Mouse (Mus musculus): Measurements from ENCODE around the gene Frzb.
"Not testable (repeated sequence)": the region's sequence is repeated elsewhere in the genome, so short reads cannot be mapped to it uniquely, and the experiment has no call there.

Gene Frzb

DNA sequence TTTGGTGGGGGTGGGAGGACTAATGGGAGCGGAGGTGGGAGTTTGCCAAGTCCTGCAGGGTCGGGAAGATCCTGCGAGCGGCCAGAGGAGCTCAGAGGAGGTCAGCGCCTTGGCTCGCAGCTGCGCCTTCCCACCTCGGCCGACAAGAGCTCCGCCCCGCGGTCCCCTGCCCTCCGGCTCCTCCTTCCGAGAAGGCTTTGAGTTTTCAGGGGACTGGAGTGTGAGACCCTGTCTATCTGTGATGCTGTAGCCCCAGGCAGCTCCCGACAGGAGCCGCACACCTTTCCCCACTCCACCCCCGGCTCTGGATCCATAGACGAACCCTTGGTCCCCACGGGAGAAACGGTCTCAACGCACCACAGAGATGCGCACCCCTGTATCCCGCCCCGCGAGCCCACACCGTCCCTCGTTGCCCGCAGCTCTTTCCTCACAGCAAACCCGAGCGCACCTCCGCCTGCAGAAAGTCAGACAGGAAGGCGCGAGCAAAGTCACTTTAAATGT lies at the start of gene Frzb:
Gene Frzb, minus strand, starts transcription at position 335 of the 501 bp plus-strand sequence.
- no peak for DNase-seq (ENCODE audit: low read depth in 1 of 2, low spot score in 2 of 2)

- DNase-seq (ENCODE audit: low read depth in 1 of 2, low spot score in 2 of 2): not testable (repeated sequence)
Observed at GRCm38 (mm10) chr2:80495304-80495703, 47.9 kb upstream of the Frzb start.

- DNase-seq (ENCODE audit: low read depth in 1 of 2, low spot score in 2 of 2): no peak
Observed at GRCm38 (mm10) chr2:80486851-80487250, 39.4 kb upstream of the Frzb start.

DNA sequence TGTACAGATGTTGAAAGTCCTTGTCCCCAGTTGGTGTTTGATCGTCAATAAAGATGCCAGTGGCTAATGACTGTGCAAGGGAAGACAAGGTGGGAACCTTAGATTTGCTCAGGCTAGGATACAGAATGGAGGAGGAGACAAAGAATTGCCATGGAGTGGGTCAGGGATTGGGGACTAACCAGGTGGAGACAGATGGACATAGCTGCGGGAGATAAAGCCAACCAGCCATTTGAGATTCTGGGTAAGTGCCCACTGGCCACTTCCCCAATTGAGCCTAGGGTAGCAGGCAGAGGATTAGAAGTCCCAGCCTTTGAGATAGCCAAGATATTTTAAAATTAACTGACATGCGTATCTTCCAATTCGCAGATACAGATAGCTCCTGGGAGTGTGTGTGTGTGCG lies 37.5 kb upstream of the Frzb start:
- DNase-seq (ENCODE audit: low read depth in 1 of 2, low spot score in 2 of 2): no peak

GRCm38 (mm10) chr2:80475831-80476230 lies 28.4 kb upstream of the Frzb start:
- DNase-seq (ENCODE audit: low read depth in 1 of 2, low spot score in 2 of 2): no peak

DNA sequence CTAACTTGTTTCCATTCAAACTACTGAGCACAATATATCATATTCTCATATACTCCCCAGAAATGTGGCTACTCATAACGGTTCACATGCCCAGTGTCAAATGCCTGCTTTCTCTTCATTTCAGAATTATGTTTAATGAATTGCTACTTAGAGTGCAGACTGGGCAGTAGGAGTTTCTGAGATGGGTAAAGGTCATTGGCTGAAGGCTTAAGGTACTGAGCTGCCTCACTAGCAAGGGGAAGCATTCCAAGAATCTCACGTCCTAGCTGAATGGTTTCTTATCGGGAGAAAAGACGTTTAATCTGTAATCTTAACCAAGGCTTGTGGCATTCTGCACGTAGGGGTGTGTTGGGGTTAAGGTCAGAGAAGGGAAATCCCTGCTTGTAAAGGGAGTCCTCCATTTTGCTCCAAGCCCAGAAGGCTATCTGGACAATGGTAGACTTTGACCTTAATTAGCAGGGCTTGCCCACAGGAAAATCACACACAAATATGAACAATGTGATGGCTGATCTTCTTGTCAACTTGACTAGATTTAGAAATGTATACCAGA lies 26.9 kb upstream of the Frzb start:
- no peak for DNase-seq (ENCODE audit: low read depth in 1 of 2, low spot score in 2 of 2)

- no peak for DNase-seq (ENCODE audit: low read depth in 1 of 2, low spot score in 2 of 2)
Observed at GRCm38 (mm10) chr2:80465991-80466821, 18.8 kb upstream of the Frzb start.

- no peak for DNase-seq (ENCODE audit: low read depth in 1 of 2, low spot score in 2 of 2)
Observed at GRCm38 (mm10) chr2:80461827-80462226, 14.4 kb upstream of the Frzb start.

- no peak for DNase-seq (ENCODE audit: low read depth in 1 of 2, low spot score in 2 of 2)
Observed at GRCm38 (mm10) chr2:80448231-80448630, 806 bp upstream of the Frzb start.

DNA sequence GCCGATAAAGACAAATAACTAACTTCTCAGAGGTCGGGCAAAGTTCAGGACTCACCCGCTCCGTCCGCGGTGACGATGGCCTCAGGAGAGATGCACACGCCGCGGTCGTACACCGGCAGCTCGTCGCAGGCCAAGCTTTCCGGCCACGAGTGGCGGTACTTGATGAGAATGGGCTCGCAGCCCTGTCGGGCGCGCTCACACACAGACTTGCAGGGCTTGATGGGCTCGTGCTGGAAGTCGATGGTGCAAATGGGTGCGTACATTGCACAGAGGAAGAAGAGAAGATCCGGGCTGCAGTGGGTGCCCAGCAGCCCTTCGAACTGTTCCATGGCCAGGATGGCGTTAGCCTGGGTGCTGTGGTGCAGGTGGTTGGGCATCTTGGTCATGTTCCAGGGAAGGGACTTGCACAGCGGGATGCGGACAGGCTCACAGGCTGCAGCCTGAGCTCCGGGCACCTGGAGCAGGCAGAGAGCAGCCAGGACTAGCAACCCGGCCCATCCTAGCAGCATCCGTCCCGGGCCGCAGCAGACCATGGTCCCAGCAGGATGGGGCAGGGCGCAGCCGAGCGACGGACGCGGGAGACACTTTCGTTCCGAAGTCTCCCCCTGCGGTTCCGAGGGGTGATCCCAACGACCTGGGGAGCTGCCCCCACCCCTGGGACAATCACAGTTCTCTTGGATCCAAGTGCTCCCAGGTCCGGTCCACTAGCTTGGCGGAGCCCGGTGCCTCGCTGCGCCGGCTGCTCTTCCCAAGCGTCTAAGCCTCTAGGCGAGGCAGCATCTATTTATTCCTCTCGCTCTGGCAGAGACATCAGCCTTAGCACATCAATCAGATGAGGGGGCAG lies 895 bp downstream of the Frzb start:
- no peak for DNase-seq (ENCODE audit: low read depth in 1 of 2, low spot score in 2 of 2)

- no peak for DNase-seq (ENCODE audit: low read depth in 1 of 2, low spot score in 2 of 2)
Observed at GRCm38 (mm10) chr2:80445926-80446307, 1.5 kb downstream of the Frzb start.

GRCm38 (mm10) chr2:80445491-80445890 lies 1.9 kb downstream of the Frzb start:
- DNase-seq (ENCODE audit: low read depth in 1 of 2, low spot score in 2 of 2): no peak

- no peak for DNase-seq (ENCODE audit: low read depth in 1 of 2, low spot score in 2 of 2)
Observed at GRCm38 (mm10) chr2:80444418-80445365, 2.7 kb downstream of the Frzb start.

- DNase-seq (ENCODE audit: low read depth in 1 of 2, low spot score in 2 of 2): no peak
Observed at GRCm38 (mm10) chr2:80443962-80444361, 3.5 kb downstream of the Frzb start.

DNA sequence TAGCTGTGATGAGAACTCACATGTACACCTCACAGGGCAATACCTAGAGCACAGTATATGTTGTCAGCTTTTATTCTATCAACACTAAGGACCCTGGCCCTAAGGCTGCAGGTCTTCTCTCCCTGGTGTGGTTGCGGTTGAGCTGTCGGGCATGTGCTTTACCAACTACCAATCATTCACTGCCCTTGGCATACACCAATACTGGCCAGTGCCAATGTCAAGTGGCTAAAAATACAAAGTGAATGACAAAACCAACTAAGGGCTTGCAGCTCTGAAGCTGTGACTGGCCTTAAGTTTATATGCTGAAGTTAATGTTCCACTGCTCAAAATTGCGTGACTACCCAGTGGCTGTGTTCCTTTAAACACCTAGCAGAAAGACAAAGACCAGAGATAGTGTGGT lies 6.0 kb downstream of the Frzb start:
- no peak for DNase-seq (ENCODE audit: low read depth in 1 of 2, low spot score in 2 of 2)

- no peak for DNase-seq (ENCODE audit: low read depth in 1 of 2, low spot score in 2 of 2)
Observed at GRCm38 (mm10) chr2:80438854-80439253, 8.6 kb downstream of the Frzb start.

GRCm38 (mm10) chr2:80437401-80437800 lies 10.0 kb downstream of the Frzb start:
- DNase-seq (ENCODE audit: low read depth in 1 of 2, low spot score in 2 of 2): no peak

DNA sequence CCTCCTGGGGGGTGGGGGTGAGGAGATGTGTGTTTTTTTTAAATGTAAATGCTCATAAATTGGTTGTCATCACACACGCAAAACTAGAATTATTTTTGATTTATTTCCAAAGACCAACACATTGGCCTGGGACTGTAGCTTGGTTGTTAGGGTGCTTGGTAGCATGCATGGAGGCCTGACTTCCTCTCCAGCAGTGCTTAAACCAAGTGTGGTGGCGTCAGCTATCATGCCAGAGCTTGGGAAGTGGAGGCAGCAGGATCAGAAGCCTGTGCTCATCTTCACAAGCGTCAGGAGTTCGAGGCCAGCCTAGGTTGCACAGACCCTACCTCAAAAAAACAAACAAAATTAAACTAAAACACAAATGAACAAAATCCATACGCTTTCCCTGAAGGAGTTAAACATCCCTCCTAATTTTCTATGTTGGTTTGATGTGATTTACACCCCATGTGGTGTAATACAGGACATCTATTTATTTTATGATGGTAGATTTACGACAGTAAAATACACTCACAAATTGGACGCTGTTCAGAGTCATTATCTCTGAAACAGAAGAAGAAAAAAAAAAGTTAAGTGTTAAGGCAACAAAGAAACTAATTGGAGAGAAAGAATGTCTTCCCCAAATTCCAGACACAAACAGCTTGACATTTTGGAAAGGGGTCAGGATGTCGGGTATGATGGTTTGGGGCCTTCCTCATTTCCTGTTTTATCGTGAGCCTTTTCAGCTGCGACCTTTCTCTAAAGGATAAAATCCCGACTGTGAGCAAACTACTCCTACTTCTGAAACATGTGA lies 12.4 kb downstream of the Frzb start:
- no peak for DNase-seq (ENCODE audit: low read depth in 1 of 2, low spot score in 2 of 2)

GRCm38 (mm10) chr2:80433254-80433876 lies 14.1 kb downstream of the Frzb start:
- DNase-seq (ENCODE audit: low read depth in 1 of 2, low spot score in 2 of 2): no peak

Measured in monocyte, adult 2 months (primary cell).